ENCODE assay signal across 9 mouse cellular contexts in genomic region chr11:35852731-35853130, GRCm38 (mm10). TPM values are rescaled to one million over a fixed set of nuclear protein-coding genes. Genes with fewer than 3 reads are reported as not detected.
DNase-seq lines count a peak whose midpoint lies in the region; ATAC-seq lines count a peak whose summit lies in the region.
"Had no signal": no experiment of that assay in that cellular context is flagged by ENCODE, and none has a peak within 500 bp of the region (broad histone marks: within the 10 kb centered on the region; RNA-seq: fewer than 3 reads in every experiment).

No protein-coding gene starts in this region.

- intact Hi-C loops in left cerebral cortex, postnatal 4 days (cut with DNase I) = no loop called here

- peak; percentile 75 for DNase-seq in embryo, embryonic 10 days (ENCODE audit: low spot score)
- no peak for DNase-seq in embryo, embryonic 9.5 days (ENCODE audit: extremely low spot score)
- peak; percentile 43 for DNase-seq in left cerebral cortex, postnatal 4 days
- DNase-seq in left cerebral cortex, adult 8-10 months (ENCODE audit: low spot score in 2 of 2) = no peak
- DNase-seq in NIH3T3 (ENCODE audit: low read depth) = peak; percentile 85
- peak; percentile 78 for DNase-seq in retina, postnatal 1 day

- peak; percentile 69 for ATAC-seq in granulocyte monocyte progenitor cell, adult 5-6 weeks (replicated peaks; ENCODE audit: poor library complexity, severe bottlenecking)
- no peak for ATAC-seq in activated CD4-positive, CD25-positive, alpha-beta regulatory T cell, adult 4 months

RNA-seq across cellular contexts. Expression of gene Rars, which starts 18.4 kb away (rescaled TPM):
- total RNA-seq in left cerebral cortex, postnatal 4 days (2021) = 10 to 100 TPM; 54.7 to 57.0 TPM
- total RNA-seq in left cerebral cortex, adult 8-10 months (2022) = 10 to 100 TPM; 41.5 to 51.4 (median 50.0) TPM
- 111 and 133 TPM in 2 replicates for total RNA-seq in granulocyte monocyte progenitor cell, adult 5-6 weeks (2014; fragmentation: Nextera tagmentation)
- 120 and 124 TPM in 2 replicates for total RNA-seq in granulocyte monocyte progenitor cell, adult 5-6 weeks (2017)
- 10 to 100 TPM; 69.3 to 75.2 TPM for polyA plus RNA-seq in activated CD4-positive, CD25-positive, alpha-beta regulatory T cell, adult 4 months (2017; shearing (Covaris generic))

RNA-seq across cellular contexts. Expression of gene Fbll1, which starts 54.0 kb away (rescaled TPM):
- 10 to 100 TPM; 51.9 to 53.1 TPM for total RNA-seq in left cerebral cortex, postnatal 4 days (2021)
- total RNA-seq in left cerebral cortex, adult 8-10 months (2022) = 10 to 100 TPM; 38.5 to 41.3 (median 41.0) TPM
- not detected in 2 replicates for total RNA-seq in granulocyte monocyte progenitor cell, adult 5-6 weeks (2014; fragmentation: Nextera tagmentation)
- total RNA-seq in granulocyte monocyte progenitor cell, adult 5-6 weeks (2017) = not detected in 2 replicates
- polyA plus RNA-seq in activated CD4-positive, CD25-positive, alpha-beta regulatory T cell, adult 4 months (2017; shearing (Covaris generic)) = not detected
- total RNA-seq: heart, postnatal 14 days had no signal

Comparison
In these comparisons a context has a peak if more than half of its experiments do, and no peak if none do; other contexts are left out.
1. DNase-seq: peak in embryo, embryonic 10 days (single experiment), left cerebral cortex, postnatal 4 days (single experiment), NIH3T3 (single experiment) and retina, postnatal 1 day (single experiment); none in embryo, embryonic 9.5 days (single experiment) and left cerebral cortex, adult 8-10 months (0 of 2).
2. RNA of gene Fbll1, which starts 54.0 kb away (total RNA-seq): 51.9 to 53.1 TPM in left cerebral cortex, postnatal 4 days and 38.5 to 41.3 TPM in left cerebral cortex, adult 8-10 months; not detected in granulocyte monocyte progenitor cell, adult 5-6 weeks; every median in the first group is over 10 times any median in the second.